Mouse (Mus musculus) kidney, adult 2 months (tissue): ENCODE data around the gene Nrip3.

Experiments used
- CTCF ChIP-seq: fragments of 200-500 bp; conservative IDR thresholded peaks from 2 replicates; pipeline ENCODE4 v1.5.1; 2011; ENCODE audit warnings: low read depth, mild to moderate bottlenecking, control low read depth, low read length, moderate library complexity, mixed read lengths; ENCODE audit not compliant: insufficient read depth, insufficient read length
- POLR2A ChIP-seq: fragments of 200-500 bp; IDR thresholded peaks from one replicate; pipeline ENCODE4 v1.6.1; 2011; ENCODE audit warnings: low read depth, low read length, control low read depth

DNA sequence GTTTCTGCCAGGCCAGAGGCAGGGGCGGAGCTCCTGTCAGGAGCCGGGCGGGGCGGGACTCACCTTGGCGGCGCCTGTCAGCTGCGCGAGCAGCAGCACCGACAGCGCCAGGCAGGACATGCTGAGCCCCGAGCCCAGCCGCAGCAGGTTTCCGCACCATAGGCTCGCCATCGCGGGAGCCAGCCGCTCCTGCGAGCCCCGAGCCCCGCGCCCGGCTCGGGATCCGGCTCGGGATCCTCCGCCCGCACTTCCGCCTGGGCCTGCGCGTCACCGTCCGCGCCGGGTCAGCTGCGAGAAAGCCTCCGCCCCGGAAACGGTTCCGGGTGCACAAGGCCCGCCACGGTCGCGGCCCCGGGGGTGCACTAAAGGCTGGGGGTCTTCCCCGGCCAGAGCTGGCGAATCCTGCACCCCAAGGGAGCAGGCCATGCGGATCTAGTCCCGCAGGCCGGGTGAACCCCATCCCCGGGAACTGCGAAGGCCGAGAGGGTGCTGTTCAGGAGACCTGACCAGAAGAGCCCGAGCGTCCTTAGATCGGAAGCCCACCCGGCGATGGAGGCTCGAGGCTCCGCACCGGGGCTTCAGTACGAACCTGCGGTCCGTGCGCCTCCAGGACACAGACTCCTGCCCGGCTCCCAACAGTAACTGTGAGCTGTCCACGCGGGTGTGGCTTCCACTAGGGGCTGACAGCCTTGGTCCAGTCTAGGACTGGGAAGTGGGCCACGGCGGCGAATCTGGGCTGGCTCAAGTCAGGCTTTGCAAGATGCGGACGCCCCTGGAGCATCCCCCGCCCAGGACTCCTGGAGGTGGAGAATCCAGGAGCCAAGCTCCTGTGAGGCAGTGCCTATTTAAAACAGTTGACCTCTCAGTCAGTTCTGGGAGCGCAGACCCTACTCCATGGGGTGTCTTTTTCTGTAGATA is 29.6 kb downstream of the Nrip3 start, which contains the start of gene Tmem9b:
- TF ChIP-seq CTCF (0 out of 2 replicates have a peak, but pooled peaks have one; percentile 6), POLR2A (peak; percentile 37)
